Mouse (Mus musculus) heart, adult 2 months (tissue): ENCODE measurements around the gene Runx2. TPM values are rescaled to one million over a fixed set of nuclear protein-coding genes. Genes with fewer than 3 reads are reported as not detected.

Source experiments
- DNase-seq, 2 experiments: peaks; one replicate each; pipeline ENCODE4 v3.0.0; 2021
- H3K27ac ChIP-seq: fragments of 200-600 bp; 2 replicates; pipeline ENCODE4 v1.8.1; 2022
- H3K27me3 ChIP-seq: fragments of 200-500 bp; 2 replicates; pipeline ENCODE4 v1.6.1; 2012; ENCODE audit warnings: mild to moderate bottlenecking, low read length, inconsistent platforms, mixed read lengths; ENCODE audit not compliant: control insufficient read depth, insufficient read depth
- H3K36me3 ChIP-seq: fragments of 200-500 bp; 2 replicates; pipeline ENCODE4 v1.6.1; 2012; ENCODE audit warnings: low read length, inconsistent platforms; ENCODE audit not compliant: control insufficient read depth, insufficient read depth
- H3K4me1 ChIP-seq: fragments of 200-500 bp; 2 replicates; pipeline ENCODE4 v1.6.1; 2011; ENCODE audit warnings: low read length; ENCODE audit not compliant: control insufficient read depth, insufficient read depth
- H3K4me3 ChIP-seq: fragments of 200-600 bp; 2 replicates; pipeline ENCODE4 v1.8.1; 2022
- H3K79me2 ChIP-seq: fragments of 200-500 bp; replicated peaks from 2 replicates; pipeline ENCODE4 v1.6.1; 2012; ENCODE audit warnings: mild to moderate bottlenecking, inconsistent platforms, low read length, moderate library complexity, mixed read lengths; ENCODE audit not compliant: control insufficient read depth, insufficient read depth
- H3K9ac ChIP-seq: fragments of 200-500 bp; 2 replicates; pipeline ENCODE4 v1.6.1; 2012; ENCODE audit warnings: low read depth, mild to moderate bottlenecking, control low read depth, inconsistent platforms, low read length, mixed read lengths
- CTCF ChIP-seq: fragments of 200-600 bp; IDR thresholded peaks from 2 replicates; pipeline ENCODE4 v1.8.1; 2022; ENCODE audit warnings: antibody characterized with exemption, mild to moderate bottlenecking, moderate library complexity
- EP300 ChIP-seq: fragments of 200-500 bp; IDR thresholded peaks from 2 replicates; pipeline ENCODE4 v1.6.1; 2011; ENCODE audit warnings: low read depth, low read length, control low read depth; ENCODE audit not compliant: insufficient read depth
- POLR2A ChIP-seq: fragments of 200-500 bp; IDR thresholded peaks from 2 replicates; pipeline ENCODE4 v1.6.1; 2011; ENCODE audit warnings: mild to moderate bottlenecking, low read depth, low read length, control low read depth; ENCODE audit not compliant: insufficient read depth
- WGBS: fragments of 180-500 bp; shearing (Covaris S2); methylation state at CpG from one replicate; pipeline ENCODE4 v1.1.7; 2018; 5-methylcytosine and 5-hydroxymethylcytosine counted together
- intact Hi-C: fragments of 180-260 bp; cut with DNase I; formaldehyde crosslinking; loops from one replicate; pipeline ENCODE4 v1.15.1; 2025
- polyA plus RNA-seq: library from polyadenylated mRNA; depleted of rRNA; stranded (reverse); fragments of >200 nt; gene quantifications from 2 replicates; pipeline ENCODE4 v1.2.3, GENCODE M21; 2012
- total RNA-seq, 2 experiments: library from RNA; stranded (reverse); gene quantifications; 2 replicates each; pipeline ENCODE4 v1.2.3; 2021

Gene Runx2
- total and polyA plus RNA-seq, 3 experiments: 0.41 to 0.76 (median 0.57) TPM

DNA sequence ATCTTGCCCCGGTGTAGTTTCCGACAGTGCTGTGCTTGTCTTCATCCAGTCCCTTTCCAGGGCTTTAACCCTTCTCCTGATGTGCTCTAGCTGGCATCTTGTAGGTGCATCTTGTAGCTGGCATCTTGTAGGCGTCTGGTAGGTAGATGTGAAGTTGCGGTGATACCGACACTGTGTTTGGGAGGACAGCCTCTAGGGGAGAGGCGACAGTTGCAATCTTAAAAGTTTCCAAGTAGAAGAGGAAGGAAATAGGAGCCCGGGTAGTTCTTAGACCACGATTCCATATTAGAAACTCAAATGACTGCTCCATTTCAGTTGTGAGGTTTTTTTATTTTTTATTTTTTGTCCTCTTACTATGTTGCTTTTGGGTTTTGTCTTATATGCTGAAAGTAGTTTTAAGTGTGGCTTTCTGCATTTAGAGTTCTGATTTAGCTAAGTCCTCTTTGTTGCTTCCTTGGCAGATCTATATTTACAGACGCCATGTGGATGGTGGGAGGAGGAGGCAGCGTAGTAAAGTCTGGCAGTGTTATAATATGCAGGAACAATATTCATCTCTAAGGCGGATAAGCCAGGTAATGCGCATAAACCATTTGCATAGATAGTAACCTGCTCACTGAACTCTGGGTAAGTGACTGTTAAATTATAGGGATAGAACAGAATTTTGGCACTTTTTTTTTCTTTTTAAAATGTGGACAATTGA lies 22.2 kb downstream of the Runx2 start:
- no peaks in the 10 kb centered on the region for H3K79me2 ChIP-seq
- no peak for DNase-seq
- intact Hi-C loops: no loop called here
- no peak overlapping the region for H3K27ac ChIP-seq
- no peaks in the 10 kb centered on the region for H3K36me3 ChIP-seq
- no peak overlapping the region for H3K4me3 ChIP-seq
- H3K9ac ChIP-seq: no peak overlapping the region
- TF ChIP-seq POLR2A (no peak), EP300 (no peak), CTCF (no peak)
- no peaks in the 10 kb centered on the region; the same call in 1 of the 2 replicates for H3K4me1 ChIP-seq
- no peaks in the 10 kb centered on the region for H3K27me3 ChIP-seq
- 78% methylated on average over 12 of the region's 12 CpGs for WGBS

GRCm38 (mm10) chr17:44788982-44789747 lies 25.4 kb downstream of the Runx2 start:
- H3K79me2 ChIP-seq: no peaks in the 10 kb centered on the region
- TF ChIP-seq EP300 (no peak), POLR2A (no peak), CTCF (peak; percentile 39)
- H3K27ac ChIP-seq: no peak overlapping the region
- no peak overlapping the region for H3K4me3 ChIP-seq
- no peaks in the 10 kb centered on the region for H3K4me1 ChIP-seq
- 65% methylated on average over 5 of the region's 5 CpGs for WGBS
- no peak overlapping the region for H3K9ac ChIP-seq
- H3K27me3 ChIP-seq: no peaks in the 10 kb centered on the region
- intact Hi-C loops: no loop called here
- DNase-seq: peak in 1 of 2 experiments; percentile 19
- H3K36me3 ChIP-seq: no peaks in the 10 kb centered on the region

- DNase-seq: no peak
- no peak for TF ChIP-seq CTCF
- TF ChIP-seq EP300: no peak
- no peak for TF ChIP-seq POLR2A
- no peak overlapping the region for H3K9ac ChIP-seq
- no peak overlapping the region for H3K27ac ChIP-seq
- WGBS: 80% methylated on average over 2 of the region's 2 CpGs
- intact Hi-C loops: no loop called here
- no peaks in the 10 kb centered on the region for H3K36me3 ChIP-seq
- H3K4me1 ChIP-seq: no peaks in the 10 kb centered on the region
- no peaks in the 10 kb centered on the region for H3K27me3 ChIP-seq
- H3K79me2 ChIP-seq: no peaks in the 10 kb centered on the region
- H3K4me3 ChIP-seq: no peak overlapping the region
These were observed 31.5 kb downstream of the Runx2 start for GRCm38 (mm10) chr17:44783143-44783542.

GRCm38 (mm10) chr17:44782366-44782765 lies 32.2 kb downstream of the Runx2 start:
- no peaks in the 10 kb centered on the region for H3K27me3 ChIP-seq
- H3K27ac ChIP-seq: no peak overlapping the region
- no peaks in the 10 kb centered on the region for H3K4me1 ChIP-seq
- no peak overlapping the region for H3K9ac ChIP-seq
- 89% methylated on average over 4 of the region's 4 CpGs for WGBS
- intact Hi-C loops: no loop called here
- DNase-seq: no peak
- no peak overlapping the region for H3K4me3 ChIP-seq
- no peaks in the 10 kb centered on the region for H3K79me2 ChIP-seq
- no peak for TF ChIP-seq POLR2A
- TF ChIP-seq EP300: no peak
- no peak for TF ChIP-seq CTCF
- H3K36me3 ChIP-seq: no peaks in the 10 kb centered on the region

DNA sequence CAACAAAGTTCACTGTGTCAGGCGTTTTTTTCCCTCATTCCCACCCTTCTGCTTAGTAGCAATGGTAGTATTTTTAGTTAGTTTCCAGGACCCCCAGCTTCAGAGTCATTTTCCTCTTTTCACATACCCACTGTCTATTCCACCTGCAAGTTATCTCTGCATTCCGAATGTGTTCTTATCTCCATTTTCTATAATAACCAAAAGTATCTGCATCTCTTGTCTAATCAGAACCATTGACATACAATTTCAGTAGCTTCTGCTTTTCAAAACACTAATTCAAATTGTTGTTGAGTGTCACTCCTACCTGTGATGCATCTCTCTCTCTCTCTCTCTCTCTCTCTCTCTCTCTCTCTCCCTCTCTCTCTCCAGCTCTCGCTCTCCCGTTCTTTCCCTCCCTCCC lies 34.2 kb downstream of the Runx2 start:
- no peak overlapping the region for H3K9ac ChIP-seq
- H3K27ac ChIP-seq: no peak overlapping the region
- WGBS: 69% methylated on average over 4 of the region's 4 CpGs
- H3K27me3 ChIP-seq: no peaks in the 10 kb centered on the region
- TF ChIP-seq EP300 (no peak), POLR2A (no peak), CTCF (no peak)
- no peaks in the 10 kb centered on the region for H3K36me3 ChIP-seq
- no peaks in the 10 kb centered on the region for H3K4me1 ChIP-seq
- no peak for DNase-seq
- no peaks in the 10 kb centered on the region for H3K79me2 ChIP-seq
- H3K4me3 ChIP-seq: no peak overlapping the region
- intact Hi-C loops: no loop called here

- no peak for DNase-seq
- H3K79me2 ChIP-seq: no peaks in the 10 kb centered on the region
- no peak for TF ChIP-seq POLR2A
- no peak for TF ChIP-seq CTCF
- no peak for TF ChIP-seq EP300
- no peak overlapping the region for H3K9ac ChIP-seq
- intact Hi-C loops: loop anchor here (10.0 kb wide), 1 partner anchor 513 kb away; no protein-coding TSS in a partner anchor
- no peaks in the 10 kb centered on the region for H3K36me3 ChIP-seq
- H3K4me1 ChIP-seq: no peaks in the 10 kb centered on the region
- 61% methylated on average over 5 of the region's 5 CpGs for WGBS
- H3K27me3 ChIP-seq: no peaks in the 10 kb centered on the region
- H3K27ac ChIP-seq: no peak overlapping the region; the same call in 1 of the 2 replicates
- no peak overlapping the region; the same call in 1 of the 2 replicates for H3K4me3 ChIP-seq
These were observed 36.5 kb downstream of the Runx2 start for GRCm38 (mm10) chr17:44778141-44778540.
